Mouse (Mus musculus): Measurements from ENCODE around the gene Serpina1e. TPM values are rescaled to one million over a fixed set of nuclear protein-coding genes. Genes with fewer than 3 reads are reported as not detected.
A peak's percentile ranks its signal among the peaks of the same experiment; 100 is the strongest.

Serpina1e gene
- not detected in 2 replicates for polyA plus RNA-seq (2014; fragmentation: Nextera tagmentation; extraction: Ambion mirVana)

DNA sequence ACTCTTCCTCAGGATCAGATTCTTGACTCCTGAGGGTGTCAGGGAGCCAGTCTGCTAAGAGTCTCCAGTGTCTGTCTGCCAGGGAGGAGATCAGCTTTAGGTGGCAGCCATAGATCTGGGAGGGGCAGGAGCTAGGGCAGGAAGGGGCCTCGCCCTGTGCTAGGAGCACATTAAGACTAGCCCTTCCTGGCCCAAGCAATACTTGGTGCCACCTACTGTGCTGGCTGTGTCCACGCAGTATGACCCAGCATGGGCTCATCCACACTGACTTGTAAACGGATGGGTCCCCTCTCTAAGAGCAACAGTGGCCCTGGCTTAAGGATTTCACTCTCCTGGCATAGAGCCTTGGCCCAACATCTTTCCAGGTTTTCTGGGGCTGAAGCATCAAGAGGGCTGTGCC lies at the start of gene Serpina1e:
Gene Serpina1e, minus strand, starts transcription at position 178 of the 400 bp plus-strand sequence.
- H3K36me3 ChIP-seq (ENCODE audit: control insufficient read depth, insufficient read depth, low read length), result no peaks in the 10 kb centered on the region
- no peak within 1 kb of the TSS for H3K27ac ChIP-seq (ENCODE audit: low read depth, low read length)
- H3K4me2 ChIP-seq, result no peak within 1 kb of the TSS
- 83% methylated on average over 3 of the region's 3 CpGs for WGBS
- no peak within 1 kb of the TSS for H3K9ac ChIP-seq (ENCODE audit: low read length)
- no peak within 1 kb of the TSS for H3K4me3 ChIP-seq (ENCODE audit: low read depth, low read length)
- ATAC-seq (ENCODE audit: low FRiP score) (no peak), DNase-seq (ENCODE audit: low spot score, missing footprints) (no peak)
- no peaks in the 10 kb centered on the region for H3K4me1 ChIP-seq (ENCODE audit: control insufficient read depth, insufficient read depth, low read length)
- H3K9me3 ChIP-seq (ENCODE audit: control insufficient read depth, low read length), result no peaks in the 10 kb centered on the region
- no peaks in the 10 kb centered on the region for H3K27me3 ChIP-seq (ENCODE audit: control insufficient read depth, insufficient read depth, low read length)

- H3K27me3 ChIP-seq (ENCODE audit: control insufficient read depth, insufficient read depth, low read length), result no peaks in the 10 kb centered on the region
- no peak overlapping the region for H3K4me3 ChIP-seq (ENCODE audit: low read depth, low read length)
- H3K27ac ChIP-seq (ENCODE audit: low read depth, low read length), result no peak overlapping the region
- ATAC-seq (ENCODE audit: low FRiP score), result no peak
- DNase-seq (ENCODE audit: low spot score, missing footprints), result no peak
- H3K36me3 ChIP-seq (ENCODE audit: control insufficient read depth, insufficient read depth, low read length), result no peaks in the 10 kb centered on the region
- H3K9me3 ChIP-seq (ENCODE audit: control insufficient read depth, low read length), result no peaks in the 10 kb centered on the region
- H3K4me2 ChIP-seq, result no peak overlapping the region
- H3K4me1 ChIP-seq (ENCODE audit: control insufficient read depth, insufficient read depth, low read length), result no peaks in the 10 kb centered on the region
- WGBS, result 86% methylated on average over 5 of the region's 5 CpGs
- no peak overlapping the region for H3K9ac ChIP-seq (ENCODE audit: low read length)
Observed at GRCm38 (mm10) chr12:104004689-104005088, 45.9 kb upstream of the Serpina1e start.

DNA sequence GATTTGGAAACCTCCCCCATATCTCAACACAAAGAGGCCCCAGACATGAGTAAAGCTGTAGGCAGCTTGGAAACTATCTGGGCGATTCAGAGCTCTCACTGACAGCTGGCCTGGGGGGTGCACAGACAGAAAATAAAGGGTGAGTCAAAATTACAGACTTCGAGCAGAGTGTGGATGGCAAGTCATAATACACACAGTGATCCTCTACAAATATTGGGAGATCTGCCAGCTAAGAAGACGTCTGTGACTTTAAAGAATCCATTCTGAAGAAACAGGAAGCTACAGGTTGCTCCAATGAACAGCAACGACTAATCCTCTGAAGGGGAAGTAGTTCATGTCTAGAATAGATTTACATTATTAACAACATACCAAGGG lies 44.5 kb upstream of the Serpina1e start:
- H3K27ac ChIP-seq (ENCODE audit: low read depth, low read length), result no peak overlapping the region
- no peaks in the 10 kb centered on the region for H3K27me3 ChIP-seq (ENCODE audit: control insufficient read depth, insufficient read depth, low read length)
- no peaks in the 10 kb centered on the region for H3K9me3 ChIP-seq (ENCODE audit: control insufficient read depth, low read length)
- no peak overlapping the region for H3K9ac ChIP-seq (ENCODE audit: low read length)
- no peaks in the 10 kb centered on the region for H3K4me1 ChIP-seq (ENCODE audit: control insufficient read depth, insufficient read depth, low read length)
- H3K4me3 ChIP-seq (ENCODE audit: low read depth, low read length), result no peak overlapping the region
- H3K36me3 ChIP-seq (ENCODE audit: control insufficient read depth, insufficient read depth, low read length), result no peaks in the 10 kb centered on the region
- DNase-seq (ENCODE audit: low spot score, missing footprints) (no peak), ATAC-seq (ENCODE audit: low FRiP score) (no peak)
- no peak overlapping the region for H3K4me2 ChIP-seq
- 72% methylated on average over 4 of the region's 4 CpGs for WGBS

- no peak overlapping the region for H3K4me2 ChIP-seq
- H3K36me3 ChIP-seq (ENCODE audit: control insufficient read depth, insufficient read depth, low read length), result no peaks in the 10 kb centered on the region
- H3K4me1 ChIP-seq (ENCODE audit: control insufficient read depth, insufficient read depth, low read length), result no peaks in the 10 kb centered on the region
- ATAC-seq (ENCODE audit: low FRiP score) (no peak), DNase-seq (ENCODE audit: low spot score, missing footprints) (no peak)
- H3K4me3 ChIP-seq (ENCODE audit: low read depth, low read length), result no peak overlapping the region
- H3K9me3 ChIP-seq (ENCODE audit: control insufficient read depth, low read length), result no peaks in the 10 kb centered on the region
- no peak overlapping the region for H3K9ac ChIP-seq (ENCODE audit: low read length)
- H3K27me3 ChIP-seq (ENCODE audit: control insufficient read depth, insufficient read depth, low read length), result no peaks in the 10 kb centered on the region
- H3K27ac ChIP-seq (ENCODE audit: low read depth, low read length), result no peak overlapping the region
- WGBS, result 91% methylated on average over 10 of the region's 10 CpGs
Observed at GRCm38 (mm10) chr12:104002569-104003237, 43.9 kb upstream of the Serpina1e start.

- H3K9me3 ChIP-seq (ENCODE audit: control insufficient read depth, low read length), result no peaks in the 10 kb centered on the region
- WGBS, result 88% methylated on average over 3 of the region's 3 CpGs
- DNase-seq (ENCODE audit: low spot score, missing footprints) (no peak), ATAC-seq (ENCODE audit: low FRiP score) (no peak)
- H3K9ac ChIP-seq (ENCODE audit: low read length), result no peak overlapping the region
- no peak overlapping the region for H3K27ac ChIP-seq (ENCODE audit: low read depth, low read length)
- H3K4me3 ChIP-seq (ENCODE audit: low read depth, low read length), result no peak overlapping the region
- H3K4me2 ChIP-seq, result no peak overlapping the region
- H3K36me3 ChIP-seq (ENCODE audit: control insufficient read depth, insufficient read depth, low read length), result no peaks in the 10 kb centered on the region
- H3K27me3 ChIP-seq (ENCODE audit: control insufficient read depth, insufficient read depth, low read length), result no peaks in the 10 kb centered on the region
- H3K4me1 ChIP-seq (ENCODE audit: control insufficient read depth, insufficient read depth, low read length), result no peaks in the 10 kb centered on the region
Observed at GRCm38 (mm10) chr12:104000594-104000993, 41.8 kb upstream of the Serpina1e start.

DNA sequence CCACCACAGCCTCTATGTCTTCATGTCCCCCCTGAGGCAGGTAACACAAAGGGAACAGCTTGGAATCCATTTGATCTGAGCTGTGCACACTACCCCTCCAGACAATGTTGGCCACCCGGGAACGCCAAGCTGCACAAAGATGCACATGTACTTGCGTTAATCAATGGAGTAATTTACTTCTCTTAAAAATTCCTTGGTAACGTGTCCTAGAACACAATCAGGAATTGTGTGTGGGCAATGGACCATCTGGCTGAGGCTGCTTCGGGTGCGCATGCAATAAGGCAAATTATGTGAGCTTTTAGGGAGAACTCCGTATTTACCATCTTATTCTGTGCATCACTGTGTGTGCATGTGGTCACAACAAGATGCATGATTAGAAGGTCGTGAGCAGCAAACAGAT lies 40.8 kb upstream of the Serpina1e start:
- no peaks in the 10 kb centered on the region for H3K27me3 ChIP-seq (ENCODE audit: control insufficient read depth, insufficient read depth, low read length)
- 87% methylated on average over 8 of the region's 8 CpGs for WGBS
- ATAC-seq (ENCODE audit: low FRiP score), result no peak

DNA sequence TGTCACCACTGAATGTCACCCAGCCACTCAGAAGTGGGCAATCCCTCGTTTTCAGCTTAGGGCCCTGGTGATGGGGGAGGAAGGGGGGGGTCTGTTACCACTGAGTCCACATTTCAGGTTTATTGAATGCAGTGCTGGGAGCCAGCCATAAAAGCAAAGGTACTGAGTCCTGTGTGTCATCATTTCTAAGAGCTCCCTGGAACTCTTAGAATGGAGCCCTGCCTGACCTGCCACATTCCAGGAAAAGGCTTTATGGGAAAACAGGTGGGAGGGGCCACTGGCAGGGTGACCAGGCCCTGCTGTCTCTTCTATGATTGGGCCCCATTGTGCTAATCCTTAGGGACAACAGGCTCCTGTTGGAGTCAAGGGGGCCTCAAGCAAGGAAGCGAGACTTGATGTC lies 37.7 kb upstream of the Serpina1e start:
- Histone ChIP-seq H3K9me3 (ENCODE audit: control insufficient read depth, low read length) (no peaks in the 10 kb centered on the region), H3K27ac (ENCODE audit: low read depth, low read length) (no peak overlapping the region), H3K27me3 (ENCODE audit: control insufficient read depth, insufficient read depth, low read length) (no peaks in the 10 kb centered on the region), H3K36me3 (ENCODE audit: control insufficient read depth, insufficient read depth, low read length) (no peaks in the 10 kb centered on the region), H3K4me3 (ENCODE audit: low read depth, low read length) (no peak overlapping the region), H3K4me2 (no peak overlapping the region), H3K4me1 (ENCODE audit: control insufficient read depth, insufficient read depth, low read length) (no peaks in the 10 kb centered on the region), H3K9ac (ENCODE audit: low read length) (no peak overlapping the region)
- DNase-seq (ENCODE audit: low spot score, missing footprints), result no peak
- WGBS, result 78% methylated on average over 2 of the region's 2 CpGs
- no peak for ATAC-seq (ENCODE audit: low FRiP score)

More for the DNA sequence above, 40.8 kb upstream of the Serpina1e start:
- Histone ChIP-seq H3K4me1 (ENCODE audit: control insufficient read depth, insufficient read depth, low read length) (no peaks in the 10 kb centered on the region), H3K27ac (ENCODE audit: low read depth, low read length) (no peak overlapping the region), H3K4me2 (no peak overlapping the region), H3K36me3 (ENCODE audit: control insufficient read depth, insufficient read depth, low read length) (no peaks in the 10 kb centered on the region), H3K9me3 (ENCODE audit: control insufficient read depth, low read length) (no peaks in the 10 kb centered on the region), H3K9ac (ENCODE audit: low read length) (no peak overlapping the region), H3K4me3 (ENCODE audit: low read depth, low read length) (no peak overlapping the region)
- no peak for DNase-seq (ENCODE audit: low spot score, missing footprints)

DNA sequence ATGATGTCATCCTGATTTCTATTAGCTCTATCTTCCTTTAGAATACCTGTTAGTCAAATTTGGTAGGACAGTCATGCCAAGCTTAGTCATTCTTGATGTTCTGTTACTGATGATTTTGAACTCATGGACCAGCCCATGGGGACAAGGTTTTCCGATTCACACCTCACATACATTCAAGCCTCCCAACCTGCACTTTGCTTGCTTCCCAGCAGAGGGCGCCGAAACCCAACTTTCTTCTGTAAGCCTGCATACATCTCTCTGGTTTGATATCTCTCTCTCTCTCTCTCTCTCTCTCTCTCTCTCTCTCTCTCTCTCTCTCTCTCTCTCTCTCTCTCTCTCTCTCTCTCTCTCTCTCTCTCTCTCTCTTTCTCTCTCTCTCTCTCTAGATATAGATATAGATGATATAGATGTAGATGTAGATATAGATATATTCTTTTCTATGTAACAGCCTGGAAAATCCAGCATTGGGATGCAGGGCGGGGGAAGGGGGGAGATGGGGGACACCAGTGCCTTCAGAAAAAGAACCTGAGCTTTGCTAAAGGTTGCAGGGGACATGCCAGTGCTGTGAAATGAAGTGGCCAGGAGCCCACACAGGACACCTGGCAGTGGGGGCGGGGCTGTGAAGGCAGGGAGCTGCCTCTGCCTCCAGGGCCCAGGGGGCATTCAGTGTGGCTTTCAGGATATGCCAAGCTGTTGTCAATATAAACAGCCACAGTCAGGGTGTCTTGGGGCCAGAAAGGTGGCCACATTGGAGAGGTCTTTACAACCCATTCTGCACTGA lies 36.7 kb upstream of the Serpina1e start:
- peak; percentile 55; the same call in 1 of the 2 replicates for ATAC-seq (ENCODE audit: low FRiP score)
- Histone ChIP-seq H3K4me1 (ENCODE audit: control insufficient read depth, insufficient read depth, low read length) (no peaks in the 10 kb centered on the region), H3K27ac (ENCODE audit: low read depth, low read length) (no peak overlapping the region), H3K4me2 (no peak overlapping the region), H3K36me3 (ENCODE audit: control insufficient read depth, insufficient read depth, low read length) (no peaks in the 10 kb centered on the region), H3K27me3 (ENCODE audit: control insufficient read depth, insufficient read depth, low read length) (no peaks in the 10 kb centered on the region), H3K4me3 (ENCODE audit: low read depth, low read length) (no peak overlapping the region), H3K9ac (ENCODE audit: low read length) (no peak overlapping the region), H3K9me3 (ENCODE audit: control insufficient read depth, low read length) (no peaks in the 10 kb centered on the region)
- WGBS, result 45% methylated on average over 5 of the region's 5 CpGs
- peak; percentile 97 for DNase-seq (ENCODE audit: low spot score, missing footprints)

DNA sequence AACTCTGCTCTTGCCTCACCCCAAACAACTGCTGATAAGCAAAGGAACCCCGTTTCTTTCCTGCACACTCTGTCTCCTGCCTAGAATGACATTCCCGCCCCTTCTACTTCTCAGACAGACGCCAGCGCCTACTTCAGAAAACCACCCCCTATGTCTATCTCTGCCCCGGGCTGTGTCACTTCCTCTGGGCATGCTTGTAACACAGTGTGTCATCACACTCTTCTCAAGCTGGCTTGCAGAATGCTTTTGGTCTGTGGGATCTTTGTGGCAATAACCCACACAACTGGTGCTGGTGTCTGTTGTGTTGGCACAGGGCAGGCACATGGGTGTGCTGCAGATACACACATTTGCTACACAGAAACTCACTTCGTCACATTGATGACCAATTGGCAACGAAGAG lies 34.2 kb upstream of the Serpina1e start:
- Histone ChIP-seq H3K27me3 (ENCODE audit: control insufficient read depth, insufficient read depth, low read length) (no peaks in the 10 kb centered on the region), H3K27ac (ENCODE audit: low read depth, low read length) (no peak overlapping the region), H3K4me1 (ENCODE audit: control insufficient read depth, insufficient read depth, low read length) (no peaks in the 10 kb centered on the region), H3K36me3 (ENCODE audit: control insufficient read depth, insufficient read depth, low read length) (no peaks in the 10 kb centered on the region), H3K9me3 (ENCODE audit: control insufficient read depth, low read length) (no peaks in the 10 kb centered on the region), H3K9ac (ENCODE audit: low read length) (no peak overlapping the region), H3K4me2 (no peak overlapping the region), H3K4me3 (ENCODE audit: low read depth, low read length) (no peak overlapping the region)
- WGBS, result 85% methylated on average over 7 of the region's 7 CpGs
- DNase-seq (ENCODE audit: low spot score, missing footprints), result no peak
- ATAC-seq (ENCODE audit: low FRiP score), result no peak

All from midbrain, embryonic 11.5 days (tissue).